Mouse (Mus musculus): ENCODE measurements around the gene Ctnna3.
A peak's percentile ranks its signal among the peaks of the same experiment; 100 is the strongest.

Ctnna3 gene

GRCm38 (mm10) chr10:63526027-63526426 lies 96.1 kb downstream of the Ctnna3 start:
- no peak for DNase-seq (ENCODE audit: low spot score)

GRCm38 (mm10) chr10:63532381-63532780 lies 102.5 kb downstream of the Ctnna3 start:
- DNase-seq (ENCODE audit: low spot score), result no peak

GRCm38 (mm10) chr10:63541754-63542153 lies 111.9 kb downstream of the Ctnna3 start:
- DNase-seq (ENCODE audit: low spot score), result no peak

- DNase-seq (ENCODE audit: low spot score), result no peak
These were observed 112.6 kb downstream of the Ctnna3 start for GRCm38 (mm10) chr10:63542493-63542892.

- no peak for DNase-seq (ENCODE audit: low spot score)
These were observed 136.8 kb downstream of the Ctnna3 start for GRCm38 (mm10) chr10:63566691-63567090.

GRCm38 (mm10) chr10:63571561-63571960 lies 141.7 kb downstream of the Ctnna3 start:
- DNase-seq (ENCODE audit: low spot score), result no peak

- DNase-seq (ENCODE audit: low spot score), result no peak
These were observed 143.0 kb downstream of the Ctnna3 start for GRCm38 (mm10) chr10:63572866-63573265.

GRCm38 (mm10) chr10:63574100-63574609 lies 144.3 kb downstream of the Ctnna3 start:
- DNase-seq (ENCODE audit: low spot score), result no peak

- DNase-seq (ENCODE audit: low spot score), result peak; percentile 68
These were observed 152.7 kb downstream of the Ctnna3 start for GRCm38 (mm10) chr10:63582608-63583007.

GRCm38 (mm10) chr10:63583798-63584374 lies 154.0 kb downstream of the Ctnna3 start:
- no peak for DNase-seq (ENCODE audit: low spot score)

- DNase-seq (ENCODE audit: low spot score), result no peak
These were observed 169.5 kb downstream of the Ctnna3 start for GRCm38 (mm10) chr10:63599417-63599816.

GRCm38 (mm10) chr10:63601206-63601605 lies 171.3 kb downstream of the Ctnna3 start:
- DNase-seq (ENCODE audit: low spot score), result no peak

GRCm38 (mm10) chr10:63628546-63628945 lies 198.6 kb downstream of the Ctnna3 start:
- no peak for DNase-seq (ENCODE audit: low spot score)

GRCm38 (mm10) chr10:63633915-63634314 lies 204.0 kb downstream of the Ctnna3 start:
- DNase-seq (ENCODE audit: low spot score), result no peak

- no peak for DNase-seq (ENCODE audit: low spot score)
These were observed 208.1 kb downstream of the Ctnna3 start for GRCm38 (mm10) chr10:63637987-63638386.

- DNase-seq (ENCODE audit: low spot score), result no peak
These were observed 217.4 kb downstream of the Ctnna3 start for GRCm38 (mm10) chr10:63647300-63647699.

- no peak for DNase-seq (ENCODE audit: low spot score)
These were observed 220.4 kb downstream of the Ctnna3 start for GRCm38 (mm10) chr10:63650307-63650706.

GRCm38 (mm10) chr10:63652887-63653286 lies 223.0 kb downstream of the Ctnna3 start:
- DNase-seq (ENCODE audit: low spot score), result no peak

GRCm38 (mm10) chr10:63653571-63653970 lies 223.7 kb downstream of the Ctnna3 start:
- no peak for DNase-seq (ENCODE audit: low spot score)

GRCm38 (mm10) chr10:63654560-63654959 lies 224.7 kb downstream of the Ctnna3 start:
- no peak for DNase-seq (ENCODE audit: low spot score)

- DNase-seq (ENCODE audit: low spot score), result no peak
These were observed 246.4 kb downstream of the Ctnna3 start for GRCm38 (mm10) chr10:63676343-63676742.

- no peak for DNase-seq (ENCODE audit: low spot score)
These were observed 259.3 kb downstream of the Ctnna3 start for GRCm38 (mm10) chr10:63689233-63689632.

- DNase-seq (ENCODE audit: low spot score), result no peak
These were observed 259.8 kb downstream of the Ctnna3 start for GRCm38 (mm10) chr10:63689651-63690050.

GRCm38 (mm10) chr10:63692039-63692438 lies 262.1 kb downstream of the Ctnna3 start:
- no peak for DNase-seq (ENCODE audit: low spot score)
